Mouse (Mus musculus): ENCODE measurements around the gene Tpi1.

GRCm38 (mm10) chr6:124816611-124817010 is 2.5 kb upstream of the Tpi1 start:
- no peak for TF ChIP-seq CTCF (IDR thresholded peaks at IDR 0.05; ENCODE audit: extremely low read depth, insufficient read depth, insufficient read length, insufficient replicate concordance)
- no peak for TF ChIP-seq POLR2A (IDR thresholded peaks at IDR 0.05; ENCODE audit: low read depth, low read length)

Data from spleen, adult 2 months (tissue).